Mouse (Mus musculus) liver, embryonic 15.5 days (tissue): ENCODE measurements at regions not wholly inside any gene's neighbourhood (a gene's known extent, or its start where the extent isn't known, plus 50 kb on each side); places are given as distances from the start of the nearest gene placed in this dataset.

Experiments used
- ATAC-seq: fragments of 200-750 bp; cut with Nextera tagmentation; 2 replicates; pipeline ENCODE4 v1.8.0; 2017; ENCODE audit warnings: moderate number of reproducible peaks, mild to moderate bottlenecking, moderate library complexity; ENCODE audit not compliant: insufficient read depth
- H3K27ac ChIP-seq: fragments of 300-500 bp; sonication (generic); replicated peaks from 2 replicates; pipeline ENCODE4 v1.5.1; 2015; ENCODE audit warnings: mild to moderate bottlenecking, inconsistent platforms
- H3K27me3 ChIP-seq: fragments of 300-500 bp; sonication (generic); 2 replicates; pipeline ENCODE4 v1.6.1; 2015; ENCODE audit warnings: mild to moderate bottlenecking, inconsistent platforms
- H3K36me3 ChIP-seq: fragments of 300-500 bp; sonication (generic); replicated peaks from 2 replicates; pipeline ENCODE4 v1.6.1; 2015; ENCODE audit warnings: moderate library complexity, mild to moderate bottlenecking, inconsistent platforms
- H3K4me1 ChIP-seq: fragments of 300-500 bp; sonication (generic); replicated peaks from 2 replicates; pipeline ENCODE4 v1.6.1; 2015; ENCODE audit warnings: inconsistent platforms
- H3K4me2 ChIP-seq: fragments of 300-500 bp; sonication (generic); 2 replicates; pipeline ENCODE4 v1.6.1; 2015; ENCODE audit warnings: moderate library complexity, mild to moderate bottlenecking, inconsistent platforms
- H3K4me3 ChIP-seq: fragments of 300-500 bp; sonication (generic); replicated peaks from 2 replicates; pipeline ENCODE4 v1.5.1; 2015; ENCODE audit warnings: mild to moderate bottlenecking, inconsistent platforms
- H3K9ac ChIP-seq: fragments of 300-500 bp; sonication (generic); 2 replicates; pipeline ENCODE4 v1.6.1; 2015; ENCODE audit warnings: moderate library complexity, mild to moderate bottlenecking, inconsistent platforms
- H3K9me3 ChIP-seq: fragments of 300-500 bp; sonication (generic); replicated peaks from 2 replicates; pipeline ENCODE4 v1.6.1; 2016; ENCODE audit warnings: inconsistent platforms
- WGBS: fragments of 180-500 bp; shearing (Covaris S2); methylation state at CpG from one replicate; pipeline ENCODE4 v1.1.7; 2015; ENCODE audit warnings: mixed read lengths; ENCODE audit not compliant: insufficient replicate concordance; 5-methylcytosine and 5-hydroxymethylcytosine counted together

DNA sequence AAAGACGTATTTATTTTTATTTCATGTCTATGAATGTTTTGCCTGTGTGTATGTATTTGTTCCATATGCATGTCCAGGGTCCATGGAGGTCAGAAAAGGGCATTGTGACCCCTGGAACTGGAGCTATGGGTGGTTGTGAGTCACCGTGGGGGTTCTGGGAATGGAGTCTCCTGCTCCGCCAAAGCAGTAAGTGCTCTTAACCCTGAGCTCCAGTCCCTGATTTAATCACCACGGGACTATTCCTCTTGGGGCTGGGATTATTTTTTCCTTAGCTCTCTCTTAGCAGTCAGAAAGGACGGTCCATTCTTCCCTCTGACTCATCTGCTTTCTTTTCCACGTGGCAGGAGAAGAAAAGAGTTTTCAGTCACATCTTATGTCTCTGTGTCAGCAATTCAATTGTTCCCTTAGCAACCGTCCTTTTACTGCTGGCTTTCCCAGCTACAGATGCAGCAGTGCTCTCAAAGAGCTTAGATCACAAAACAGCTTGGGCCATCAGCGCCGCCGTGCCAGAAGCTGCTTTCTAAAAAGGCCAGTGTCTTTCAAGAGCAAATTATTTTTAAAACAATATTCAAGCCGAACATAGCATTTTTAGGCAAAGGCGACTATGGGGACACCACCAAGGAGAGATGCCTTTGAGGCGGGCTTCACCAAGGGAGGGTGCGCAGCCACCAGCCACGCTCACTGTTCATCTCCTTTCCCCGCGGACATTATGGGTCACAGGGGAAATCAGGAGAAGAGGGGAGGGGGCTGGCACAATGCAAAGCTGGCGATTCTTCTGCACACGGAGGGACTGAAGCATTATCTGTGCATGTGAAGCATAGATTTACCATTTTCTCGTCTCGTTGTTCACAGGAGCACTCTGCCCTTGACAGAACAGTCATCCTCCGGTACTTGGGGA, 110.8 kb downstream of the Map3k7 start:
- Histone ChIP-seq H3K4me3 (no peak overlapping the region), H3K27me3 (peaks cover 12% of the 10 kb centered on the region; the same call in 1 of the 2 replicates), H3K4me1 (no peaks in the 10 kb centered on the region), H3K27ac (no peak overlapping the region), H3K9ac (no peak overlapping the region), H3K36me3 (no peaks in the 10 kb centered on the region), H3K9me3 (no peaks in the 10 kb centered on the region), H3K4me2 (no peak overlapping the region)
- ATAC-seq: no peak
- 28% methylated on average over 22 of the region's 22 CpGs for WGBS

- Histone ChIP-seq H3K4me1 (no peaks in the 10 kb centered on the region), H3K9me3 (no peaks in the 10 kb centered on the region), H3K4me2 (no peak overlapping the region), H3K9ac (no peak overlapping the region), H3K27me3 (peaks cover 12% of the 10 kb centered on the region; the same call in 1 of the 2 replicates), H3K27ac (no peak overlapping the region), H3K4me3 (no peak overlapping the region), H3K36me3 (no peaks in the 10 kb centered on the region)
- no peak for ATAC-seq
- WGBS: 72% methylated on average over 12 of the region's 12 CpGs
Observed at GRCm38 (mm10) chr4:32076391-32076925, 112.6 kb downstream of the Map3k7 start.

- no peaks in the 10 kb centered on the region for H3K9me3 ChIP-seq
- WGBS: 58% methylated on average over 8 of the region's 8 CpGs
Observed at GRCm38 (mm10) chr4:32083456-32083855, 119.6 kb downstream of the Map3k7 start.

GRCm38 (mm10) chr4:32084250-32084869, 120.5 kb downstream of the Map3k7 start:
- Histone ChIP-seq H3K4me3 (no peak overlapping the region), H3K4me1 (no peaks in the 10 kb centered on the region), H3K4me2 (no peak overlapping the region), H3K9ac (no peak overlapping the region), H3K36me3 (no peaks in the 10 kb centered on the region), H3K9me3 (no peaks in the 10 kb centered on the region), H3K27ac (no peak overlapping the region), H3K27me3 (no peaks in the 10 kb centered on the region)
- no peak for ATAC-seq
- 69% methylated on average over 10 of the region's 10 CpGs for WGBS

More at GRCm38 (mm10) chr4:32083456-32083855, 119.6 kb downstream of the Map3k7 start:
- Histone ChIP-seq H3K4me2 (no peak overlapping the region), H3K9ac (no peak overlapping the region), H3K4me3 (no peak overlapping the region), H3K27me3 (no peaks in the 10 kb centered on the region), H3K27ac (no peak overlapping the region), H3K36me3 (no peaks in the 10 kb centered on the region), H3K4me1 (no peaks in the 10 kb centered on the region)
- no peak for ATAC-seq

GRCm38 (mm10) chr4:32085040-32085439, 121.1 kb downstream of the Map3k7 start:
- 69% methylated on average over 2 of the region's 2 CpGs for WGBS

DNA sequence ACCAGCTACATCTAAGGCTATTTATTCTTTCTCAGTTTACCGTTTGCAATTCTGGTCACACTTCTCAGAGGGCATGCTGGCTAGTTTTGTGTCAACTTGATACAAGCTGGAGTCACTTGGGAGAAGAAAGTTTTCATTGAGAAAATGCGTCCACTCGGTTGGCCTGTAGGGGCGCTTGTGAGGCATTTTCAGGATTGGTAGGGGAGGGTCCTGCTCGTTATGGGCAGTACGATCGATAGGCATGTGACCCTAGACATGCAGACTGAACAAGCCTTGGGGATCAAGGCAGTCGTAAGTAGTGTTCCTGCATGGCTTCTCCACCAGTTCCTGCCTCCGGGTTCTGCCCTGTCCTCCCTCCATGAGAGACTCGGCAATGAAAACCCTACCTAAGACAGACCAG, 127.2 kb downstream of the Map3k7 start:
- ATAC-seq: no peak
- 69% methylated on average over 10 of the region's 10 CpGs for WGBS
- Histone ChIP-seq H3K36me3 (no peaks in the 10 kb centered on the region), H3K4me3 (no peak overlapping the region), H3K4me2 (no peak overlapping the region), H3K27ac (no peak overlapping the region), H3K9me3 (no peaks in the 10 kb centered on the region), H3K4me1 (no peaks in the 10 kb centered on the region), H3K27me3 (no peaks in the 10 kb centered on the region), H3K9ac (no peak overlapping the region)

More at GRCm38 (mm10) chr4:32085040-32085439, 121.1 kb downstream of the Map3k7 start:
- no peak overlapping the region for H3K4me2 ChIP-seq
- no peak overlapping the region for H3K27ac ChIP-seq
- no peaks in the 10 kb centered on the region for H3K36me3 ChIP-seq
- H3K4me3 ChIP-seq: no peak overlapping the region
- no peak for ATAC-seq
- H3K9ac ChIP-seq: no peak overlapping the region
- no peaks in the 10 kb centered on the region for H3K27me3 ChIP-seq
- no peaks in the 10 kb centered on the region for H3K4me1 ChIP-seq
- H3K9me3 ChIP-seq: no peaks in the 10 kb centered on the region

DNA sequence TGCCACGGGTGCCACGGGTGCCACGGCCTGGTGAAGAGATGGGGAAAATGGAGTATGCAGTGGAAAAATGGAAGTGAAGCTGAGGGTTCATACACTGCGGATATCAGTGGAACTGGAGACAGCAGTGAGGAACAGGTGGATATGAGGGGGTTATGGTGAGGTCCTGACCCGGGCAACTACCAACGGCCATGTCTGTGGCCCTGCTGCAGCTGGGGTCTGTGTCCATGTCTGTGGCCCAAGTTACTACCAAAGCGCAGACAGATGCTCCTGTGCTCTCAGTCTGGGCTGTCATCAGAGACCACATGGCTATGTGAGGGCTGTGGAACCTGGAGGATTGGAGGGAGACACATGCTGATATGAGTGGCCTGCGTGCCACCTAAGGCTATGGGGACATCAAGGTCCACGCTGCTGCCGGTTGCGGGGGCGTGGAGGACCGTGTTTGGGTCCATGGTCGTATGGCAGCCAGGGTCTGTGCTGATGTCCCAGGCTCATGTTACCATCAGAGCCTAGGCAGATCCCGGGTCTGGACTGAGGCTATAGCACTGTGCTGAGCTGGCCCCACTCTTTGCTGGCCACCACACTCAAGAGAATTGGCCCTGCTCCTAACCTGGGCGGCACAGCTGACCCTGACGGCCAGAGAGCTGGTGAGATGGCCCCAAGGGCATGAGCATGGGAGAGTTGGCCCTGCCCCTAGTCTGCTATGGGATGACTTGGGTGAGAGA, 128.6 kb downstream of the Map3k7 start:
- Histone ChIP-seq H3K27ac (no peak overlapping the region), H3K27me3 (no peaks in the 10 kb centered on the region), H3K36me3 (no peaks in the 10 kb centered on the region), H3K9me3 (no peaks in the 10 kb centered on the region), H3K4me3 (no peak overlapping the region), H3K9ac (no peak overlapping the region), H3K4me2 (no peak overlapping the region), H3K4me1 (no peaks in the 10 kb centered on the region)
- no peak for ATAC-seq
- WGBS: 79% methylated on average over 17 of the region's 17 CpGs

- Histone ChIP-seq H3K4me1 (no peaks in the 10 kb centered on the region), H3K4me2 (no peak overlapping the region), H3K27me3 (no peaks in the 10 kb centered on the region), H3K9me3 (no peaks in the 10 kb centered on the region), H3K27ac (no peak overlapping the region), H3K9ac (no peak overlapping the region), H3K36me3 (no peaks in the 10 kb centered on the region), H3K4me3 (no peak overlapping the region)
- ATAC-seq: no peak
- 71% methylated on average over 9 of the region's 9 CpGs for WGBS
Observed at GRCm38 (mm10) chr4:32098233-32098632, 134.3 kb downstream of the Map3k7 start.

DNA sequence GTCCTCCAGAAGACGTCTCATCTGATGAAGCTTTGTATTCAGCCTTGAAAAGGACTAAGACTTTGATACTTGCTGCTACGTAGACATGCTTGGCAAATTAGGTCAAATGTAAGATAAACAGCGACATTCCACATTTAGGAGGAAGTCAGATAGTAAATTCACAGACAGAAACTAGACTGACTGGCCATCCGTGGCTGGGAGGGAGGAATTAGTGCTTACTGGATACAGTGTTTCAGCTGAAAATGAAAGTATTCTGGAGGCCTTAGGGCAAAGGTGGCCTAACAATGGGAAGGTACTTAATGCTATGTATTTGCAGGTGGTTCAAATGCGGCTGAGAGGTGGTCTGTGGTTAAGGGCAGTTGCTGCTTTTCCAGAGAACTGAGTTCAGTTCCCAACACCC, 137.1 kb downstream of the Map3k7 start:
- Histone ChIP-seq H3K27me3 (no peaks in the 10 kb centered on the region), H3K9ac (no peak overlapping the region), H3K36me3 (no peaks in the 10 kb centered on the region), H3K9me3 (no peaks in the 10 kb centered on the region), H3K4me3 (no peak overlapping the region), H3K27ac (no peak overlapping the region), H3K4me1 (no peaks in the 10 kb centered on the region), H3K4me2 (no peak overlapping the region)
- WGBS: 20% methylated on average over 5 of the region's 5 CpGs
- no peak for ATAC-seq

GRCm38 (mm10) chr4:32106664-32107171, 131.9 kb upstream of the Bach2 start:
- H3K9ac ChIP-seq: no peak overlapping the region
- no peaks in the 10 kb centered on the region for H3K27me3 ChIP-seq
- H3K4me2 ChIP-seq: no peak overlapping the region
- WGBS: 48% methylated on average over 5 of the region's 5 CpGs
- H3K4me1 ChIP-seq: no peaks in the 10 kb centered on the region
- H3K27ac ChIP-seq: no peak overlapping the region
- H3K4me3 ChIP-seq: no peak overlapping the region
- no peak for ATAC-seq
- no peaks in the 10 kb centered on the region for H3K9me3 ChIP-seq
- no peaks in the 10 kb centered on the region for H3K36me3 ChIP-seq

DNA sequence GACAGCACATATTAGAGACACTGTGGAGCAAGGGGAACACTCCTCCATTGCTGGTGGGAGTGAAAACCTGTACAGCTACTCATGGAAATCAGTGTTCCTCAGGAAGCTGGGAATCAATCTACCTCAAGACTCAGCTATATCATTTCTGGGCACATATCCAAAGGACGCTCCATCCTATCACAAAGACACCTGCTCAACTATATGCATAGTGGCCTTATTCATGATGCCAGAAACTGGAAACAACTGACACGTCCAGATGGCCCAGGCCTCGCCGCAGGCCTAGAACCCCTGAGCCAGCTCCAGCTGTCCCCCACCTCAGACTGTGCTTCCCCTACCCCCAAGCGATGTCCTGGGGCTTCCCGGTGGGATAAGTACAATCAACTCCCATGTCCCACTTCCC, 116.3 kb upstream of the Bach2 start:
- no peak overlapping the region for H3K4me2 ChIP-seq
- no peaks in the 10 kb centered on the region for H3K36me3 ChIP-seq
- no peak for ATAC-seq
- H3K9me3 ChIP-seq: no peaks in the 10 kb centered on the region
- H3K4me1 ChIP-seq: no peaks in the 10 kb centered on the region
- no peak overlapping the region for H3K9ac ChIP-seq
- 64% methylated on average over 6 of the region's 6 CpGs for WGBS
- no peak overlapping the region for H3K4me3 ChIP-seq
- no peak overlapping the region for H3K27ac ChIP-seq
- no peaks in the 10 kb centered on the region for H3K27me3 ChIP-seq
